Mouse (Mus musculus) activated CD4-positive, CD25-positive, alpha-beta regulatory T cell, adult 9 weeks (primary cell): Measurements from ENCODE around the gene Pank2. TPM values are rescaled to one million over a fixed set of nuclear protein-coding genes. Genes with fewer than 3 reads are reported as not detected.

ENCODE experiments used
- polyA plus RNA-seq: library from polyadenylated mRNA; unstranded; fragments of 100-300 nt; shearing (Covaris generic); gene quantifications from one replicate; pipeline ENCODE4 v1.2.1, GENCODE M21; 2017

Gene Pank2
- 10.8 TPM for polyA plus RNA-seq

GRCm38 (mm10) chr2:131262213-131262672 lies at the start of gene Pank2:
Gene Pank2 (plus strand): TSS chr2:131262495.

DNA sequence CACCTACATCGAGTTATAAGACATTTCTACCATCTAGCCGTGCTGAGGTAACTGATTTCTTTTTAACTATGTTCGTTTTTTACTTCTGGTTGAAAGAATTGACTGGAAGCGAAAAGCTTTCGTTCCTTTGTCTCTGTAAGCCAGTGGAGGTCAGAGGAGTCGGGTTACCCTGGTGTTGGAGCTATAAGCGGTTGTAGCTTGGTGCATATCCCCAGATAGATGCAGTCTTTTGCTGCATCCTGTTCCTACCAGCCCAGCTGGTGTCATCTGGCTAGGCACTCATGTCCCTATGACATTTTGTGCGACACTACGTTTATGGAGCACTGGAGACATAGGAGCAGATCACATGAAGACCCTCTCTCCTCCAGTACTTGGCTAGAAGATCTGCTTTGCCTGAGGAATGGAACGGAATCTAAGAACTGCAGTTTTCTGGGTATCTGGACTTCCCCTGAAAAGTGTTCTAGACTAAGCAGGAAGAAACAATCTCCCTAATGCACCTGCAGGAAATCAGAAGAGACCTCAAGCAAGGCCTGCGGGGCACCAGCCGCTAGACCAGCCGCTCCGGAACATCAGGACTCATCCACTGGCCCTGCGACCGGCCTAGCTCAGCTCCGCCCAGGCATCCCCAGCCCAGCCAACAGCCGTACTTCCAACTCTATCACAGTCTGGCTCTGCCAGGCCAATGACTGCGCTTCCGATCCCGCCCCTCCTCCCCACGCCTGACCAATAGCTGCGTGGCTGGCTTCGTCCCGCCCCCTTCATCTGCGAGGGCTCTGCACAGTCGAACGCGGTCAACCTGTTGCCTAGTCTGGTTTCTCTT lies 28.8 kb upstream of the Pank2 start, which contains the start of gene Mavs:
Mavs (plus strand) TSS at position 757 of the 820 bp plus-strand sequence.

Other genes starting within 250 kb of the Pank2 start
- not detected for gene Gfra4, start 219.4 kb upstream of the Pank2 start, polyA plus RNA-seq
- 0.67 TPM for gene Adam33, start 198.7 kb upstream of the Pank2 start, polyA plus RNA-seq
- 0.40 TPM for gene Siglec1, start 175.7 kb upstream of the Pank2 start, polyA plus RNA-seq
- 0.21 TPM for gene Hspa12b, start 135.2 kb upstream of the Pank2 start, polyA plus RNA-seq
- not detected for gene Gm11037, start 129.0 kb upstream of the Pank2 start, polyA plus RNA-seq
- gene 1700037H04Rik, start 102.4 kb upstream of the Pank2 start, polyA plus RNA-seq, result 49.2 TPM
- 2.2 TPM for gene Cenpb, start 82.4 kb upstream of the Pank2 start, polyA plus RNA-seq
- 143 TPM for gene Cdc25b, start 75.5 kb upstream of the Pank2 start, polyA plus RNA-seq
- not detected for gene Spef1, start 75.2 kb upstream of the Pank2 start, polyA plus RNA-seq
- 26.5 TPM for gene Ap5s1, start 55.4 kb upstream of the Pank2 start, polyA plus RNA-seq
- 33.7 TPM for gene Mavs, start 28.4 kb upstream of the Pank2 start, polyA plus RNA-seq
- gene Rnf24, start 90.4 kb downstream of the Pank2 start, polyA plus RNA-seq, result 1.9 TPM
- 33.2 TPM for gene Smox, start 229.0 kb downstream of the Pank2 start, polyA plus RNA-seq